Mouse (Mus musculus): ENCODE results near the gene Phlda3. TPM values are rescaled to one million over a fixed set of nuclear protein-coding genes. Genes with fewer than 3 reads are reported as not detected.

Gene Phlda3
- total RNA-seq, 2 experiments from 2014 or later = 17.2 to 22.7 TPM

Other genes with a start within 250 kb of the Phlda3 start
- gene Nav1, start 158.8 kb upstream of the Phlda3 start, total RNA-seq (2021) = 10 to 100 TPM; 64.2 to 96.4 TPM
- gene Csrp1, start 46.1 kb upstream of the Phlda3 start, total RNA-seq (2021) = 100 to 1,000 TPM; 197 to 219 TPM
- gene Tnni1, start 13.3 kb downstream of the Phlda3 start, total RNA-seq (2021) = 1 to 10 TPM; 4.1 to 5.9 TPM
- gene Lad1, start 52.5 kb downstream of the Phlda3 start, total RNA-seq (2021) = 1 to 10 TPM; 1.3 to 2.0 TPM
- gene Tnnt2, start 70.2 kb downstream of the Phlda3 start, total RNA-seq (2021) = 1 to 10 TPM; 1.3 to 1.6 TPM
- gene Pkp1, start 153.1 kb downstream of the Phlda3 start, total RNA-seq (2021) = not detected
- under 1 TPM; 0.23 to 0.25 TPM for gene Igfn1, start 240.2 kb downstream of the Phlda3 start, total RNA-seq (2021)
- gene Tmem9, start 242.0 kb downstream of the Phlda3 start, total RNA-seq (2021) = 10 to 100 TPM; 66.8 to 80.8 TPM

Data from layer of hippocampus, postnatal 25 days (tissue).